10 mouse cellular contexts compared by ENCODE assay signal in genomic region chr10:79738259-79738658, GRCm38 (mm10). TPM values are rescaled to one million over a fixed set of nuclear protein-coding genes. Genes with fewer than 3 reads are reported as not detected.
DNase-seq lines count a peak whose midpoint lies in the region; ATAC-seq and TF ChIP-seq lines count a peak whose summit lies in the region.
"Had no signal": no experiment of that assay in that cellular context is flagged by ENCODE, and none has a peak within 500 bp of the region (broad histone marks: within the 10 kb centered on the region; RNA-seq: fewer than 3 reads in every experiment).

No protein-coding gene starts in this region.

- peaks cover 56% of the 10 kb centered on the region; the same call in 1 of the 2 replicates for H3K36me3 ChIP-seq in lung, postnatal 0 days (ENCODE audit: insufficient read depth, low read length)
- H3K36me3 ChIP-seq in splenic B cell, adult 2 months (ENCODE audit: control insufficient read depth, insufficient read depth, low read length, poor library complexity, severe bottlenecking), result peaks cover 29% of the 10 kb centered on the region

- no peaks in the 10 kb centered on the region for H3K4me1 ChIP-seq in lung, postnatal 0 days (ENCODE audit: insufficient read depth, low read depth, low read length)

- TF ChIP-seq CTCF in lung, postnatal 0 days (IDR thresholded peaks at IDR 0.05), result peak; percentile 59

- peak; percentile 40 for DNase-seq in heart, postnatal 4 days
- no peak for DNase-seq in heart, postnatal 10 days
- DNase-seq in lung, postnatal 0 days (ENCODE audit: low spot score), result no peak
- DNase-seq in lung, postnatal 10 days, result no peak
- DNase-seq in splenic B cell, adult 2 months (ENCODE audit: low read depth, low spot score), result peak; percentile 38
- no peak for DNase-seq in gastrocnemius, postnatal 36 days
- DNase-seq in layer of hippocampus, adult 11-12 months (ENCODE audit: low spot score), result no peak

- no peak overlapping the region for H3K9ac ChIP-seq in lung, postnatal 0 days (replicated peaks; ENCODE audit: low read depth)

- H3K9me3 ChIP-seq in lung, postnatal 0 days (ENCODE audit: low read length), result peaks cover 11% of the 10 kb centered on the region

- intact Hi-C loops in heart, postnatal 10 days (cut with DNase I), result no loop called here
- intact Hi-C loops in gastrocnemius, postnatal 36 days (cut with DNase I), result no loop called here

- no peak overlapping the region for H3K4me3 ChIP-seq in lung, postnatal 0 days (ENCODE audit: low read depth, low read length)

- H3K27ac ChIP-seq in lung, postnatal 0 days (ENCODE audit: low read length), result no peak overlapping the region
- H3K27ac ChIP-seq: macrophage had no signal

- H3K4me2 ChIP-seq in lung, postnatal 0 days (replicated peaks; ENCODE audit: low read depth, low read length), result no peak overlapping the region

- 95% methylated on average over 10 of the region's 10 CpGs for WGBS in lung, postnatal 0 days

- H3K27me3 ChIP-seq in lung, postnatal 0 days (replicated peaks; ENCODE audit: insufficient read depth, low read length), result no peaks in the 10 kb centered on the region
- H3K27me3 ChIP-seq in splenic B cell, adult 2 months (ENCODE audit: control insufficient read depth, insufficient read depth, low read length, poor library complexity, severe bottlenecking), result no peaks in the 10 kb centered on the region

- no peak for ATAC-seq in lung, postnatal 0 days
- peak; percentile 58; the same call in 1 of the 2 replicates for ATAC-seq in common myeloid progenitor, adult 5-6 weeks (replicated peaks; ENCODE audit: low read depth, poor library complexity, severe bottlenecking)

- TF ChIP-seq EP300 in lung, postnatal 0 days (IDR thresholded peaks at IDR 0.05), result no peak

RNA-seq across cellular contexts. Expression of gene Polrmt, which starts 8.1 kb away (rescaled TPM):
- total RNA-seq in heart, postnatal 4 days (2021), result 10 to 100 TPM; 35.4 to 39.6 TPM
- 10 to 100 TPM; 36.3 to 54.4 TPM for total RNA-seq in heart, postnatal 10 days (2021)
- 17.4 and 22.4 TPM in 2 replicates for polyA plus RNA-seq in lung, postnatal 0 days (2015; fragmentation: Nextera tagmentation; extraction: Ambion mirVana)
- 10.3 and 16.1 TPM in 2 replicates for total RNA-seq in common myeloid progenitor, adult 5-6 weeks (2017)
- 10 to 100 TPM; 29.4 to 33.2 TPM for total RNA-seq in gastrocnemius, postnatal 36 days (2021)

RNA-seq across cellular contexts. Expression of gene Fgf22, which starts 16.6 kb away (rescaled TPM):
- not detected for total RNA-seq in heart, postnatal 4 days (2021)
- total RNA-seq in heart, postnatal 10 days (2021), result not detected
- polyA plus RNA-seq in lung, postnatal 0 days (2015; fragmentation: Nextera tagmentation; extraction: Ambion mirVana), result 0.18 TPM in 1 of 2 replicates, not detected in the other
- not detected in 2 replicates for total RNA-seq in common myeloid progenitor, adult 5-6 weeks (2017)
- not detected for total RNA-seq in gastrocnemius, postnatal 36 days (2021)
- total RNA-seq: hematopoietic stem cell, adult 5-6 weeks had no signal
- polyA plus RNA-seq: macrophage had no signal

RNA-seq across cellular contexts. Expression of gene Hcn2, which starts 21.8 kb away (rescaled TPM):
- 1 to 10 TPM; 7.6 to 9.5 TPM for total RNA-seq in heart, postnatal 4 days (2021)
- total RNA-seq in heart, postnatal 10 days (2021), result 10 to 100 TPM; 22.6 to 27.6 TPM
- 0.12 and 0.15 TPM in 2 replicates for polyA plus RNA-seq in lung, postnatal 0 days (2015; fragmentation: Nextera tagmentation; extraction: Ambion mirVana)
- not detected in 2 replicates for total RNA-seq in common myeloid progenitor, adult 5-6 weeks (2017)
- under 1 TPM; 0.72 to 0.79 TPM for total RNA-seq in gastrocnemius, postnatal 36 days (2021)
- total RNA-seq: hematopoietic stem cell, adult 5-6 weeks had no signal

RNA-seq across cellular contexts. Expression of gene Rnf126, which starts 28.5 kb away (rescaled TPM):
- 10 to 100 TPM; 40.3 to 45.9 TPM for total RNA-seq in heart, postnatal 4 days (2021)
- 10 to 100 TPM; 31.8 to 34.4 TPM for total RNA-seq in heart, postnatal 10 days (2021)
- polyA plus RNA-seq in lung, postnatal 0 days (2015; fragmentation: Nextera tagmentation; extraction: Ambion mirVana), result 40.5 and 45.9 TPM in 2 replicates
- total RNA-seq in common myeloid progenitor, adult 5-6 weeks (2017), result 12.9 and 21.0 TPM in 2 replicates
- total RNA-seq in gastrocnemius, postnatal 36 days (2021), result 10 to 100 TPM; 35.1 to 40.1 TPM

RNA-seq across cellular contexts. Expression of gene Bsg, which starts 34.0 kb away (rescaled TPM):
- total RNA-seq in heart, postnatal 4 days (2021), result 100 to 1,000 TPM; 793 to 876 TPM
- total RNA-seq in heart, postnatal 10 days (2021), result 1,000 to 10,000 TPM; 1,161 to 1,276 TPM
- polyA plus RNA-seq in lung, postnatal 0 days (2015; fragmentation: Nextera tagmentation; extraction: Ambion mirVana), result 1,234 and 1,299 TPM in 2 replicates
- total RNA-seq in common myeloid progenitor, adult 5-6 weeks (2017), result 283 and 298 TPM in 2 replicates
- 100 to 1,000 TPM; 528 to 635 TPM for total RNA-seq in gastrocnemius, postnatal 36 days (2021)

Comparison
In these comparisons a context has a peak if more than half of its experiments do, and no peak if none do; other contexts are left out.
1. DNase-seq: peak in heart, postnatal 4 days (single experiment) and splenic B cell, adult 2 months (single experiment); none in heart, postnatal 10 days (0 of 2), lung, postnatal 0 days (single experiment), lung, postnatal 10 days (single experiment), gastrocnemius, postnatal 36 days (0 of 2) and layer of hippocampus, adult 11-12 months (single experiment).